Mouse (Mus musculus) spleen, embryonic (tissue): Measurements from ENCODE around the gene Hoxd3.

Experiments used
- CTCF ChIA-PET: fragments of 350-600 bp; sonication (Branson Sonifier 250); formaldehyde crosslinking; loops from one replicate; lab custom pipeline; 2022; lab: Charles Lee

Gene Hoxd3

GRCm38 (mm10) chr2:74763245-74763735, 51.6 kb downstream of the Hoxd3 start:
- CTCF ChIA-PET, result no interaction called here

DNA sequence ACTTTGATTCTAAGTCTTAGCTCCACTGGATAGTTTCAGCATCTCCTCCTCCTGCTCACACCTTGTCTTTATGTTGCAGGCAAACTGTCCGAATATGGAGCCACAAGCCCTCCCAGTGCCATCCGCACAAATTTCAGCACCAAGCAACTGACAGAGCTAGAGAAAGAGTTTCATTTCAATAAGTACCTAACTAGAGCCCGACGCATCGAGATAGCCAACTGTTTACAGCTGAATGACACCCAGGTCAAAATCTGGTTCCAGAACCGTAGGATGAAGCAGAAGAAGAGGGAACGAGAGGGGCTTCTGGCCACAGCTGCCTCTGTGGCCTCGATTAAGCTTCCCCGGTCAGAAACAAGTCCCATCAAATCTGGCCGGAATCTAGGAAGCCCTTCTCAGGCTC, 52.2 kb downstream of the Hoxd3 start:
- CTCF ChIA-PET, result interaction anchor here (0.6 kb wide), 1 partner anchor 355 kb away, joined by 3 read pairs; no protein-coding TSS in a partner anchor

- CTCF ChIA-PET, result no interaction called here
These were observed 62.6 kb downstream of the Hoxd3 start for GRCm38 (mm10) chr2:74774359-74774758.

- CTCF ChIA-PET, result no interaction called here
These were observed 66.0 kb downstream of the Hoxd3 start for GRCm38 (mm10) chr2:74777536-74778275.

GRCm38 (mm10) chr2:74781386-74781785, 69.7 kb downstream of the Hoxd3 start:
- CTCF ChIA-PET, result no interaction called here

GRCm38 (mm10) chr2:74795531-74795930, 83.8 kb downstream of the Hoxd3 start:
- CTCF ChIA-PET, result no interaction called here
